Mouse (Mus musculus): ENCODE measurements around the gene Tnfaip8l1.

The Tnfaip8l1 gene

GRCm38 (mm10) chr17:56162231-56162774, at the start of gene Tnfaip8l1:
Gene Tnfaip8l1, plus strand, starts transcription at chr17:56162477.
- peak; percentile 94 for DNase-seq

- DNase-seq, result no peak
Measured at GRCm38 (mm10) chr17:56112743-56113142, 49.5 kb upstream of the Tnfaip8l1 start.

DNA sequence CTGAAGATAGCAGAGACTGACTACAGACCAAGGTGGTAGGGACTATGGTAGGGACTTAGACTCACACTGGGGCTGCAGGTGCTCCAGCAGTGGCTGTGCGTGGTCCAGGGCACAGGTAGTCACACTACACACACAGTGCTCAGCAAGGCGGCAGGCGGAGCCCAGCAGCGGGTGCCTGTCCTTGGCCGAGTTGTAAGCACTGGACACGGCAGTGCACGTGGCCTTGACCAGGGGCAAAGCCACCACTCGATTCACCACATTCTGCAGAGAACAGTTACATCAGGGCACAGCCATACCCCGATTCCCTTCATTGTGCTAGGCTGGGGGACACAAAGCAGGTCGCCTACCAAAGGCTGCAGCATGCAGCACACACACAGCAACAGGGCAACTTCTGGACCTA, 46.1 kb upstream of the Tnfaip8l1 start:
- no peak for DNase-seq

DNA sequence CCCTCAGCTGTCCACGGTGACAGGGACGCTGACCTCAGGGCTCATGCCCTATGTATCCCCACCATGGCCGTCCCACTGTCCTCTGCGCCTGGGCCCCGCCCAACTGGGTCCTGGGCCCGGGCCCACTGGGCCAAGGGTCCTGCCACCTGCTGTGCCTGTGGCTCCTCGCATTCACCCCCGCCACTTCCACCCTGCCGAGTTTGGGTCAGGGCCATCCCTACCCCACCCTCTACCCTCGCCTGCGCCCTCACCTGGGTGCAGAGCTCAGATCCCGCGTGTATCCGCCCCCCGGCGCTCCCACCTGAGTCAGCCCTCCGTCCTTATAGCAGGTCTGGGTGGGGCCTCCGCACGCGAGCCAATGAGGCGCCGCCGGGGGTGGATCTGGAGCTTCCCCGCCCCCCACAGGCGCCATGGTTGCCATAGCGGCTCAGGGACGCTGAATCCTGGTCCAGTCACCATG, 45.0 kb upstream of the Tnfaip8l1 start, which contains the start of gene Plin5:
Gene Plin5 (minus strand): TSS at position 346 of the 460 bp plus-strand sequence.
- peak; percentile 48 for DNase-seq

DNA sequence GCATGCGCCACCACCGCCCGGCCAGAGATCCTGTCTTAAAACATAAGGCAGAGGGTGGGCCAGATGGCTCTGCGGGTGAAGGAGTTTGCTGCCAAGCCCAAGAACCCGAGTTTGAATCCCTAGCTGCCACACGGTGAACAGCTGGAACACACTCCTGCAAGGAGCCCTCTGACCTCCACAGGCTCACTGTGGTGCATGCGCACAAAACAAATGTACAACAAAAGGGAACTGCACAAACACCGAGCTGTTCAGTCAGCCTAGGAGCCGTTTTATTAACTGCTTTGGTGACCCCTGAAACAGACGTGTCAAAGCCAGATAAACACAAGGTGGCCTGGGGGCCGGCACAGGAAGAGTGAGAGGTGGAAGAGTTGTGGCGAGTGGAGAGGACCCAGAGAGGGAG, 42.8 kb upstream of the Tnfaip8l1 start:
- DNase-seq, result peak; percentile 28

DNA sequence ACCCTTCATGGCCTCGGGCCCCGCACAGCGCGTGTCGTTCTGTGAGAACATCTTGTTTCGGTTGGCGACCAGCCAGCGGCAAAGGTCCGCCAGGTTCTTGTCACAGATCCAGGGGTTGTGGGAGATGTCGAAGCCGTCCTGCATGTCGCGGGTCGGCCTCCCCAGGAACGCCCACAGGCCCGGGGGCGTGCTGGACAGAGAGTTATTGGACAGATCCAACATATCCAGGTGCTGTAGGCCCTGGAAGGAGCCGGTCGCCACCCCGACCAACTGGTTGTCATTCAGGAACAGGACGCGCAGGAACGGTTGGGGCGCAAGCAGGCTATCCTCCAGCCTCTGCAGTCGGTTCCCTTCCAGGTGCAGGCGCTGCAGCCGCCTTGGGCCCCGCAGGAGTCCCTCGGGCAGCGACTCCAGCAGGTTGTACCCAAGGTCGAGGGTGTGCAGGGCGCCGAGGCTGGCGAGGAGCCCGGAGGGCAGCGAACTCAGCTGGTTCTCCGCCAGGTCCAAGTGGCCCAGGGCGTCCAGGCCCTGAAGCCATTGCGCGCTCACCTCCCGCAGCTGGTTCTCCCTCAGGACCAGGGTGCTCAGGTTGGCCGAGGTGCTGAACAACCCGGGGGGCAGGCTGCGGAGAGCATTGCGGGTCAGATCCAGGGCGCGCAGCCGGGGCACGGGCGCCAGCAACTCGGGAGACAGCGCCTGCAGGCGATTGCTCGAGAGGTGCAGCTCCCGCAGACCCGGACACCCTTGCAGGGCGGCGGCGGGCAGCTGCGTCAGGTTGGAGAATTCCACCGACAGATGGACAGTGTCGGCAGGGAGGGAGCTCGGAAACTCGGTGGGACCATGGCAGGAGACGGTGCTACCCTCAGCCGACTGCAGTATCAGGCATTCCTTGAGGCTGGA, 42.0 kb upstream of the Tnfaip8l1 start:
- peak; percentile 71 for DNase-seq

- no peak for DNase-seq
Measured at GRCm38 (mm10) chr17:56121826-56122225, 40.5 kb upstream of the Tnfaip8l1 start, which contains the start of gene Lrg1. Gene Lrg1, minus strand, starts transcription at chr17:56122001.

DNA sequence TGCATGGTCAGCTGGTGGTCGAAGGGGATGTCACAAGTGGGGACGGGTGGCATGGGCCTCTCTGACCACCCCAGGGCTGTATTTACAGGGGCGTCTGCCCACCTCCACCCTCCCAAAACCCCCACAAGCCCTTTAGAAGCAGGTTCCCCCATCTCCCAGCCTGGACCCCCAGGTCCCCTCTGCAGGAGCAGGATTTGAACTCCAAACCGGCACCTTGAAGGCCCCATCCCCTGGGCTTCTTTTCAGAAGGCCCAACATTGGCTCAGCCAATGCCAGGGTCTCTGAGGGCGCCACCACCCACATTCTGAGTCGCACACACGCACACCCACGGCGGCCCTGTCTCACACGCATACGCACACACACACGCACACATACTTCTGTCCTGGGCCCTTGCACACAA, 39.1 kb upstream of the Tnfaip8l1 start:
- peak; percentile 23 for DNase-seq

DNA sequence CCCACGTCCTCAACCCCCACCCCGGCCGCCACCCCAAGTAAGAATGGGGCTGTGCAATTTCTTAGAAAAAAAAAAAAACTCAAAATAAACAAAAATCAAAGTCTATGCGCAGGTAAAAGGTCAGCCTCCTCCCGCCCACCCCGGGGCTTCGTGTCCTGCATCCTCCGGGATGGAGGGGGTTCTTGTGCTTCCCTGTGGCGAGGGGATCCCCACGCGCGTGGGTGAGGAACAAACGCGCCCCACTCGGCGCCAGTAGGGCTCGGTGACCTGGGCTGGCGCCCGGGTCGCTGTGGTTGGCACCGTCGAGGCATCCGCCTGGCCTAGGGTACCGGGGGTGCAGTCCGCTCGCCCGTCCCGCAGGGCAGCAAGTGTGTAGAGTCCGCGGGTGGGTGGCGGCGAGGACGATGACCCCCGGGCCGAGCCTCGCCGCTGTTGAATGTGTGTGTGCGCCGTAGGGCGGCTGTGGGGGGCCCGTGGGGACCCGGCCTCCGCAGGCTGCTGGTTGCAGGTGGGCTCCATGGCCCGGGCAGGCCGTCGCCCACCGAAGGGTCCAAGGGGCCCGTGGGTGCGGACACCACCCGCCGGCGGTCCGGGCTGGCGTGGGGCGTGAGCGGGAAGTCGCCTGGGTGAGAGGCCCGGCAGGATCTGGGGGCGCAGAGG, 38.5 kb upstream of the Tnfaip8l1 start:
- DNase-seq, result peak; percentile 39

DNA sequence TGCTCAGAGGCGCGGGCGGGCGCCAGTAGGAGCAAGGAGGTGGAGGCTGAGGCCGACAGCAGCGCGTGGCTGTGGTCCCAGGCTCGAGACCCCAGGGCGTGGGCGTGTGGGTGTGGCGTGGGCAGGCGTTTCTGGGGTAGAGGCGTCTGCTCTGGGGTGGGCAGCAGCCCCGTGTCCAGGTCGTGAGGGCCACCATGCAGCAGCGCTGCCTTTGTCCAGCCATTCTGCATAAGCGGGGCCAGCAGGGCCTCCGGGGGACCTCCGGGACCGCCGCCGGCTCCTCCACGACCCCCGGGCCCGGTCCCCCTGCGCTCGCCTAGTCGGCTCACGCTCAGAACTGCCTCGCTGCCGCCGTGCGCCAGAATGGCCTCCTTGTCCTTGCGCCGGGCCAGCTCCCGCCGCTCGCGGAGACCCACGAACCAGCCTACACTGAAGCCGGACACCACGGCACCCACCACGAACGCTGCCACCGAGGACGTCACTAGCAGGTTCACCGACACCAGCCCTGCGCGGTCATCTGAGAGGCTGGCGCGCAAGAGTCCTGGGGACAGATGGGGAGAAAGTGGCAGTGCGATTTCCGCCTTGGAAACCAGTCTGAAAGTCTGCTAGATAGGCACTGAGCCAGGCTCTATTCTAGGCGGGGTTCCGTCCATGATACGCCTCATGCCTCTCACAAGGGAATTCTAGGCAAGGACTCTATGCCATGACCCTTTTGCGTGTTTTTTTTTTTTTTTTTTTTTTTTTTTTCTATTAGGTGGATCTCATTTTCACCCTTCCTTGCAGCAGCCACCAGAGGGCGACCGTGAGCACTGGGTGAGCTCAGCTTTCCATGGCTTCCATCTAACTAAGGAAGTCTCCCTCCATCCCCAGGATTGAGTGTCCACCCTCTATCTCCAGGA, 37.7 kb upstream of the Tnfaip8l1 start:
- peak; percentile 48 for DNase-seq

- DNase-seq, result no peak
Measured at GRCm38 (mm10) chr17:56125276-56125630, 37.0 kb upstream of the Tnfaip8l1 start.

GRCm38 (mm10) chr17:56126175-56126574, 36.1 kb upstream of the Tnfaip8l1 start:
- peak; percentile 29 for DNase-seq

DNA sequence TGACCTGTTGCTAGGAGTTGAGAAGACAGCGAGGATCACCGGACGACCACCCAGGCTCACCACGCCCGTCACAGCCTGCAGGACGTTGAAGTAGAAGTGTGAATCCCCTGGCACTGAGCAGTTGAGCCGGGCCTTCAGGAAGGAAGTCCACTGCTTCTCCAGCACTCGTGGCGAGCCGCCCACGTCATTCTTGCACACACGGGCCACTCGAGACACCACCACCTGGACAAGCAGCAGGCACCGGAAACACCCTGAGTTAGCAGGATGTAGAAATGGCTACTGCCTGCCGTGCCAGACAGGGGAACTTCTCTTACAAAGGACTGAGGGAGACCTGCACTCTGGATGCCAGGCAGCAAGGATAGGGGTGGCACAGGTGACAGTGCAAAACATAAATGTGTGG, 34.0 kb upstream of the Tnfaip8l1 start:
- DNase-seq, result peak; percentile 48

- peak; percentile 24 for DNase-seq
Measured at GRCm38 (mm10) chr17:56131136-56131535, 31.1 kb upstream of the Tnfaip8l1 start.

GRCm38 (mm10) chr17:56131814-56132213, 30.5 kb upstream of the Tnfaip8l1 start:
- peak; percentile 60 for DNase-seq

GRCm38 (mm10) chr17:56132661-56133060, 29.6 kb upstream of the Tnfaip8l1 start:
- DNase-seq, result peak; percentile 60

DNA sequence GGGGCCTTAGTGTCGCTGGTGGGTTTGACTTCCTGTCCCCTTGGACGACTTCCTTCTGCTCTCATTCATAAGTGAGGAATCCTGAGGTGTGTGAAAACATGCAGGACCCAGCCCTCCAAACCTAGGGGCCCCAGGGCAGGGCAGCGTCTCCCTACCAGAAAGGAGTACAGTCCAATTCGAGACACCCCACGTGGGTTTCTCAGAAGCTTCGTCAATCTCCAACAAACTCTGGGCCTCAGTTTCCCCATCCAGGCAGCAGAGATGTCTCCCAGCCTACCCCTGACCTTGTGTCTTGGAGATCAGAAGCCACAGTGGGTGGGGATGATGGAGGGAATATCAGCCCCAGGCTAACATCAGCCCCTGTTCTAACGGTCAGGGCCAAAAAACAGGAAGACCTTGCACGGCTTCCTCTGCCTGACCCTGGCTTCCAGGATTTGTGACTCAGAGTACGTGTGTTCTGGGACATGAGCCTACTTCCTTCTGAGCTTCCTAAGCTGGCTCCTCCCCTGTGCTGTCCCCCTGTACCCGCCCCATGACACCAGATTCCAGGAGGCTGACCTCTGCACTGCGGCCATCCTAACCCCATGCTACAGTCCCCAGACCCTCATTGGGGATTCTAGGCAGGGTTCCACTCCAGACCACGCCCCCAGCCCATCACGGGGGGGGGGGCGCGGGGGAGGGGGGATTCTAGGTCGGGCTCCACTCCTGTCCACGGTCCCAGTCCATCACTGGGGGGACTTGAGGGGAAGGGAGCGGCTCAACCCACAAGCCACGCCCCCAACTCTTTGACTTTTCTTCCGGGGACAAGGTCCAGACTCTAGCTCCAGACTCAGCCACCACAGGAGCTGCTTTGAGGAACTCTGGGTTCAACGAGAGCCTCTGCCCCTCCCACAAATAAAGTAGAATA, 28.6 kb upstream of the Tnfaip8l1 start:
- peak; percentile 44 for DNase-seq

GRCm38 (mm10) chr17:56134463-56134971, 27.8 kb upstream of the Tnfaip8l1 start:
- peak; percentile 58 for DNase-seq

DNA sequence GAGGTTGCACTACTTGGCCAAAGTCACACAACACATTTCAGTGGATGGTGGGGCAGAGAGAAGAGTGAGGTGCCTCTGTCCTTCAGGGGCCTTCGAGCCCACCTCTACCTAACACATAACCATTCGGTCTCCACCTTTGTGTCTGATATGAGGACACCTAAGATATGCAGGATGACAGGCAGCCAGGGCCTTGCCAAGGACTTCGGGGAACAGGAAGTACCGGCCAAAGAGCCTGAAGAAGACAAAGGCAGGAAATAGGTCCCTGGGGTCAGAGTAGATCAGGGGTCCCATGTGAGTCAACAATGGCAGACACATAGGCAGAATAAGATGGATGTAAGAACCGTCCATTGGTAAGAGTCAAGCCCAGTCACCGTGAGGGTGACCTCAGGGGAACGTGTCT, 25.7 kb upstream of the Tnfaip8l1 start:
- DNase-seq, result no peak

- peak; percentile 59 for DNase-seq
Measured at GRCm38 (mm10) chr17:56137839-56138613, 24.3 kb upstream of the Tnfaip8l1 start.
